Mouse (Mus musculus) intestine, postnatal 0 days (tissue): Measurements from ENCODE around the gene Mphosph9. TPM values are rescaled to one million over a fixed set of nuclear protein-coding genes. Genes with fewer than 3 reads are reported as not detected.

Experiments
- ATAC-seq: fragments of 200-750 bp; cut with Nextera tagmentation; 2 replicates; pipeline ENCODE4 v1.8.0; 2017; ENCODE audit warnings: mild to moderate bottlenecking, moderate TSS enrichment, moderate library complexity
- H3K27ac ChIP-seq: fragments of 300-500 bp; sonication (generic); 2 replicates; pipeline ENCODE4 v1.5.1; 2014; ENCODE audit warnings: mild to moderate bottlenecking, low read depth, low read length, moderate library complexity
- H3K27me3 ChIP-seq: fragments of 300-500 bp; sonication (generic); replicated peaks from 2 replicates; pipeline ENCODE4 v1.6.1; 2014; ENCODE audit warnings: low read length, mixed read lengths; ENCODE audit not compliant: control insufficient read depth, insufficient read depth
- H3K36me3 ChIP-seq: fragments of 300-500 bp; sonication (generic); 2 replicates; pipeline ENCODE4 v1.6.1; 2014; ENCODE audit warnings: mild to moderate bottlenecking, moderate library complexity; ENCODE audit not compliant: control insufficient read depth, insufficient read depth
- H3K4me1 ChIP-seq: fragments of 300-500 bp; sonication (generic); replicated peaks from 2 replicates; pipeline ENCODE4 v1.6.1; 2014; ENCODE audit warnings: antibody characterized with exemption, low read length, mixed read lengths; ENCODE audit not compliant: control insufficient read depth, insufficient read depth
- H3K4me2 ChIP-seq: fragments of 300-500 bp; sonication (generic); replicated peaks from 2 replicates; pipeline ENCODE4 v1.6.1; 2014; ENCODE audit warnings: low read depth, mild to moderate bottlenecking, moderate library complexity
- H3K4me3 ChIP-seq: fragments of 300-500 bp; sonication (generic); 2 replicates; pipeline ENCODE4 v1.5.1; 2014; ENCODE audit warnings: low read depth, low read length
- H3K9ac ChIP-seq: fragments of 300-500 bp; sonication (generic); 2 replicates; pipeline ENCODE4 v1.6.1; 2014; ENCODE audit warnings: mild to moderate bottlenecking, low read depth, low read length
- H3K9me3 ChIP-seq: fragments of 300-500 bp; sonication (generic); 2 replicates; pipeline ENCODE4 v1.6.1; 2016; ENCODE audit warnings: mixed run types; ENCODE audit not compliant: control insufficient read depth
- CTCF ChIP-seq: sonication (generic); IDR thresholded peaks from 2 replicates; pipeline ENCODE4 v1.5.1; 2016; ENCODE audit warnings: low read depth, mild to moderate bottlenecking, control low read depth, antibody characterized with exemption, moderate library complexity
- WGBS: fragments of 180-500 bp; shearing (Covaris S2); extraction: QIAGEN DNeasy Blood & Tissue Kit; methylation state at CpG from one replicate; pipeline ENCODE4 v1.1.7; 2014; 5-methylcytosine and 5-hydroxymethylcytosine counted together
- polyA plus RNA-seq: library from polyadenylated mRNA; unstranded; fragments of >200 nt; fragmentation: Nextera tagmentation; extraction: Ambion mirVana; gene quantifications from 2 replicates; pipeline ENCODE4 v1.2.1, GENCODE M21; 2015

The Mphosph9 gene
- polyA plus RNA-seq, 1 experiment from 2014 or later = 2.6 TPM

- Histone ChIP-seq H3K4me1 (peaks cover 4% of the 10 kb centered on the region; the same call in 1 of the 2 replicates), H3K4me3 (no peak overlapping the region), H3K36me3 (no peaks in the 10 kb centered on the region), H3K9ac (no peak overlapping the region), H3K27me3 (no peaks in the 10 kb centered on the region), H3K27ac (no peak overlapping the region), H3K4me2 (no peak overlapping the region), H3K9me3 (no peaks in the 10 kb centered on the region)
- TF ChIP-seq CTCF = no peak
- ATAC-seq = no peak
- WGBS = 44% methylated on average over 18 of the region's 18 CpGs
Measured at GRCm38 (mm10) chr5:124232360-124233143, 95.2 kb downstream of the Mphosph9 start.

- Histone ChIP-seq H3K9me3 (no peaks in the 10 kb centered on the region), H3K4me2 (no peak overlapping the region), H3K27ac (no peak overlapping the region), H3K27me3 (no peaks in the 10 kb centered on the region), H3K4me3 (no peak overlapping the region), H3K9ac (no peak overlapping the region), H3K36me3 (no peaks in the 10 kb centered on the region), H3K4me1 (peaks cover 4% of the 10 kb centered on the region; the same call in 1 of the 2 replicates)
- TF ChIP-seq CTCF = no peak
- WGBS = 75% methylated on average over 9 of the region's 9 CpGs
- ATAC-seq = no peak
Measured at GRCm38 (mm10) chr5:124230461-124230860, 97.3 kb downstream of the Mphosph9 start.

GRCm38 (mm10) chr5:124227193-124227592 lies 100.6 kb downstream of the Mphosph9 start:
- no peak for ATAC-seq
- Histone ChIP-seq H3K9me3 (no peaks in the 10 kb centered on the region), H3K4me2 (no peak overlapping the region), H3K4me1 (peaks cover under 1% of the 10 kb centered on the region; the same call in 1 of the 2 replicates), H3K4me3 (no peak overlapping the region), H3K27ac (no peak overlapping the region), H3K27me3 (no peaks in the 10 kb centered on the region), H3K9ac (no peak overlapping the region), H3K36me3 (no peaks in the 10 kb centered on the region; the same call in 1 of the 2 replicates)
- whole genome bisulfite sequencing = 74% methylated on average over 6 of the region's 6 CpGs
- TF ChIP-seq CTCF = no peak

GRCm38 (mm10) chr5:124226494-124226893 lies 101.3 kb downstream of the Mphosph9 start:
- H3K36me3 ChIP-seq = no peaks in the 10 kb centered on the region; the same call in 1 of the 2 replicates
- no peaks in the 10 kb centered on the region for H3K27me3 ChIP-seq
- no peak for TF ChIP-seq CTCF
- no peak overlapping the region for H3K27ac ChIP-seq
- no peak overlapping the region for H3K4me2 ChIP-seq
- ATAC-seq = no peak; the same call in 1 of the 2 replicates
- WGBS = 73% methylated on average over 4 of the region's 4 CpGs
- 0 out of 2 replicates have a peak, but pooled peaks cover 3% of the 10 kb centered on the region for H3K4me1 ChIP-seq
- H3K9me3 ChIP-seq = no peaks in the 10 kb centered on the region
- no peak overlapping the region for H3K4me3 ChIP-seq
- H3K9ac ChIP-seq = no peak overlapping the region

- 0 out of 2 replicates have a peak, but pooled peaks cover 3% of the 10 kb centered on the region for H3K4me1 ChIP-seq
- no peaks in the 10 kb centered on the region; the same call in 1 of the 2 replicates for H3K36me3 ChIP-seq
- TF ChIP-seq CTCF = no peak
- H3K9ac ChIP-seq = no peak overlapping the region
- H3K27me3 ChIP-seq = no peaks in the 10 kb centered on the region
- 90% methylated on average over 7 of the region's 7 CpGs for WGBS
- no peak overlapping the region for H3K4me3 ChIP-seq
- no peak for ATAC-seq
- no peak overlapping the region for H3K4me2 ChIP-seq
- no peaks in the 10 kb centered on the region for H3K9me3 ChIP-seq
- no peak overlapping the region for H3K27ac ChIP-seq
Measured at GRCm38 (mm10) chr5:124225891-124226290, 101.9 kb downstream of the Mphosph9 start.

- H3K4me1 ChIP-seq = 0 out of 2 replicates have a peak, but pooled peaks cover 3% of the 10 kb centered on the region
- no peak overlapping the region for H3K4me3 ChIP-seq
- H3K4me2 ChIP-seq = no peak overlapping the region
- H3K27me3 ChIP-seq = no peaks in the 10 kb centered on the region
- H3K36me3 ChIP-seq = no peaks in the 10 kb centered on the region; the same call in 1 of the 2 replicates
- no peak overlapping the region for H3K27ac ChIP-seq
- no peak for TF ChIP-seq CTCF
- 72% methylated on average over 16 of the region's 16 CpGs for WGBS
- no peaks in the 10 kb centered on the region for H3K9me3 ChIP-seq
- ATAC-seq = no peak
- H3K9ac ChIP-seq = no peak overlapping the region
Measured at GRCm38 (mm10) chr5:124224321-124225092, 103.3 kb downstream of the Mphosph9 start.
